8 mouse cellular contexts compared by ENCODE assay signal in the genomic region with DNA sequence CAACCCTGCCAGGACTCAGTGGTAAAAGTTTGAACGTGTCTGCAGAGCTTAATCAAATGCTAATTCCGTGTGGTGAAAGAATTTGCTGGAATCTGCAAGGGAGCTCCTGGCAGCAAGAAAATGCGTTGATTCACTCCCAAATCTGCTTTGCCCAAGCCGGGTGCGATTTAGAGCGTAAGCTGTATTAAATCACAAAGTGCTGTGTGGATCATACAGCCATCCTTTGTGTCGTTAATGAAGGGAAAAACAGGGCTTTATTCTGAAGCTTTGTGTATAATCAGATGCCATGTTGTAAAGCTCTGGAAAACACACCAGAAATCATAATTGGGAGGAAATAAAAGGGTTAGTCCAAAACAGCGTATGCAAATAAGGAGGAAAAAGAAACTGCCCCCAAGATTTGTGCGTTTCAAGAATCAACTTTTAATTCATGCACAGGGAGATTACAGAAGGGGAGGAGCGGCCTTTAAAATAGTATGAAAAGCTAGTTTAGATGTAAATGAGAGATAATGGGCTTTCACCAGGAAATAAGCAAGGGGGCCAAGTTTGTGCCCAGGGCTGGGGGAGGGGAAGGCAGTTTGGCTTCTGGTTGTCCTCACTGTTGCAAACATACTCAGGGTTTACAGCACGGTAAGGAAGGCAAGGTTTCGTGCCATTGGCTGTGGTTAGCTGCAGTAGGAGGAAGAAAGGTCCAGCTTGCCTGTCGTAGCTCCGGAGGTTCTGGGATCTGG.
DNase-seq lines count a peak whose midpoint lies in the region; ATAC-seq lines count a peak whose summit lies in the region.

No protein-coding gene starts in this region.

- peak overlapping the region; percentile 36 for H3K4me2 ChIP-seq in intestine, embryonic 15.5 days (replicated peaks)
- H3K4me2 ChIP-seq in liver, embryonic 13.5 days, result peak overlapping the region; percentile 34; the same call in 1 of the 2 replicates

- H3K36me3 ChIP-seq in intestine, embryonic 15.5 days, result no peaks in the 10 kb centered on the region
- no peaks in the 10 kb centered on the region for H3K36me3 ChIP-seq in liver, embryonic 13.5 days

- WGBS in intestine, embryonic 15.5 days, result 27% methylated on average over 14 of the region's 14 CpGs
- 19% methylated on average over 14 of the region's 14 CpGs for WGBS in liver, embryonic 13.5 days (ENCODE audit: insufficient replicate concordance)

- no peak overlapping the region for H3K9ac ChIP-seq in intestine, embryonic 15.5 days
- no peak overlapping the region for H3K9ac ChIP-seq in liver, embryonic 13.5 days

- no peaks in the 10 kb centered on the region for H3K4me1 ChIP-seq in intestine, embryonic 15.5 days (replicated peaks)
- peaks cover 6% of the 10 kb centered on the region; the same call in 1 of the 2 replicates for H3K4me1 ChIP-seq in liver, embryonic 13.5 days (replicated peaks)

- no peak overlapping the region for H3K4me3 ChIP-seq in intestine, embryonic 15.5 days (replicated peaks)
- H3K4me3 ChIP-seq in liver, embryonic 13.5 days (replicated peaks), result 0 out of 2 replicates have a peak overlapping the region, but pooled peaks have one; percentile 3

- no peaks in the 10 kb centered on the region for H3K9me3 ChIP-seq in intestine, embryonic 15.5 days
- no peaks in the 10 kb centered on the region for H3K9me3 ChIP-seq in liver, embryonic 13.5 days (replicated peaks)

- DNase-seq in layer of hippocampus, adult 11-12 months (ENCODE audit: low spot score), result peak; percentile 31
- DNase-seq in layer of hippocampus, postnatal 25 days (ENCODE audit: extremely low spot score in 1 of 2, low spot score in 1 of 2), result no peak
- no peak for DNase-seq in liver, embryonic 13.5 days
- DNase-seq in thymus, postnatal 4 days, result peak; percentile 42
- no peak for DNase-seq in testis, postnatal 14 days (ENCODE audit: low spot score)
- no peak for DNase-seq in heart, adult 9 months (ENCODE audit: low spot score in 2 of 2)

- H3K27me3 ChIP-seq in intestine, embryonic 15.5 days (replicated peaks), result peaks cover 4% of the 10 kb centered on the region; the same call in 1 of the 2 replicates
- no peaks in the 10 kb centered on the region for H3K27me3 ChIP-seq in liver, embryonic 13.5 days

- no peak overlapping the region for H3K27ac ChIP-seq in intestine, embryonic 15.5 days
- no peak overlapping the region for H3K27ac ChIP-seq in liver, embryonic 13.5 days

- ATAC-seq in common myeloid progenitor, adult 5-6 weeks (replicated peaks; ENCODE audit: low read depth, poor library complexity, severe bottlenecking), result peak; percentile 62
- ATAC-seq in intestine, embryonic 15.5 days, result no peak
- no peak for ATAC-seq in liver, embryonic 13.5 days (ENCODE audit: low read depth)

Comparison
In these comparisons a context has a peak if more than half of its experiments do, and no peak if none do; other contexts are left out.
1. DNase-seq: peak in layer of hippocampus, adult 11-12 months (single experiment) and thymus, postnatal 4 days (single experiment); none in layer of hippocampus, postnatal 25 days (0 of 2), liver, embryonic 13.5 days (single experiment), testis, postnatal 14 days (single experiment) and heart, adult 9 months (0 of 2).